Mouse (Mus musculus) thymus, postnatal 25 days (tissue): ENCODE measurements around the gene Uqcr11.

Experiments used
- DNase-seq: peaks from one replicate; pipeline ENCODE4 v3.0.0; 2022

Uqcr11 gene

DNA sequence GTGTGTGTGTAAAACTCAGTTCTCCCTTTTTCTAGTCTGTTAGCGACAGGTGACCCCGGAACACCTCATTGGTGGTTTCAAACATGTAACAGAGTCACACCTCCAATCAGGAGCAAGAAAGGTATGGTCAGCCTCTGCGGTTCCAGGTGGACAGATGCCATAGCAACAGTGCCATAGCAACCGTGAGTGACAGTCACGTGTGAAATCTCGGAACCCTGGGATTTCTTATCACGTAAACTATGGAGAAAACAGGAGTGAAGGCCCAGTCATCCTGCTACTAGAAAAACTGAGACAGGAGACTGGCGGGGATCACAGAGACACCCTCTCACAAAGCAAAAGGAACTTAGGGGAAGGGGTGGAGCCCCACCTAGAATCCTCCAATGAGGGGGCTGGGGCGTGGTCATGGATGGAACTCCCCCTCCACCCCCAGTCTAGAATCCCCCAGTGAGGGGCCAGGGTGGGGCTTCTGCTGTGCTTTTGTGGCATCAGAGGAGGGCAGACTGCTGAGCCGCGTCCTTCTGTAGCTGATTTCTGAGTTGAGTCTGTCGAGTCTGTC is 35.1 kb downstream of the Uqcr11 start:
- DNase-seq: peak; percentile 77

DNA sequence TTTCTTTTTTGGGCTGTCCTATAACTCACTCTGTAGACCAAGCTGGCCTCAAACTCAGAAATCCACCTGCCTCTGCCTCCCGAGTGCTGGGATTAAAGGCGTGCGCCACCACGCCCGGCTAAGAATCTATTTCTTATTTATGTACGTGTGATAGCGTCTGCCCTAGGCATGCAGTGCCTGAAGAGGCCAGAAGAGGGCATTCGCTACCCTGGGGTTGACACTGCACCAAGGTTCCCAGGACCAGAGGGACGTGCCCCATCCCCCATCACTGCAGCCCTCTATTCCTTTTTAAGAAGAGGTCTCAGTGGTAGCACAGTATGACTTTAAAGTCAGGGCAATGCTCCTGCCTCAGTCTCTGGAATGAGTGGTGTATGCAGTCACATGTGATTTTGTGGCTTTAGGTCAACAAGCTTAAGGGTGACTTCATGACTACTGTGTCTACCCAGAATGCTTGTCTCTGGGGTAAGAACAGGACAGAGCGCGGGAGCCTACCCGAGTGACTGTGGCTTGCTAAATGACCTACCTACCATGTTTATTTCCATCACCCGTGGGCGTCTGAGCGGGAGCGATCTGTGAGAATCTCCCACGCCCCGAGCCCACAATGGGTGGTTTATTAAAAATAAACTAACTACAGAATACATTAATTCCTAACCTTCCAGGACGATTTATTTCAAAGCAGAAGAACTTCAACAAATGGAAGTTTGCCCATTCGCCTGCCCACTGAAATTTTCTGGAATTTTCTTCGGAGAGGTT is 36.5 kb downstream of the Uqcr11 start:
- peak; percentile 53 for DNase-seq

DNA sequence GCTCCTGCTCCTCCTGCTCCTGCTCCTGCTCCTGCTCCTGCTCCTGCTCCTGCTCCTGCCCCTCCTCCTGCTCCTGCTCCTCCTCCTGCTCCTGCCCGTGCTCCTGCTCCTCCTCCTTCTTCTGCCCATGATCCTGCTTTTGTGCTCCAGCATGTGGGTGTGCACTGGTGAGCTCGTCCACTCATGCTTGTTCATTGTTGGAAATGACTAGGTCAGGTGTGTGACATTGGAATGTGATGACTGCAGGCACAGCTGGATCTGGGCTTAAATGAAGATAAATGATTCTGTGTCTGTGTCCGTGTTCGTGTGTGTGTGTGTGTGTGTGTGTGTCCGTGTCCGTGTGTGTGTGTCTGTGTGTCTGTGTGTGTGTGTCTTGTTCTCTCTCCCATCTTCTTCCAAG is 38.2 kb downstream of the Uqcr11 start:
- no peak for DNase-seq

DNA sequence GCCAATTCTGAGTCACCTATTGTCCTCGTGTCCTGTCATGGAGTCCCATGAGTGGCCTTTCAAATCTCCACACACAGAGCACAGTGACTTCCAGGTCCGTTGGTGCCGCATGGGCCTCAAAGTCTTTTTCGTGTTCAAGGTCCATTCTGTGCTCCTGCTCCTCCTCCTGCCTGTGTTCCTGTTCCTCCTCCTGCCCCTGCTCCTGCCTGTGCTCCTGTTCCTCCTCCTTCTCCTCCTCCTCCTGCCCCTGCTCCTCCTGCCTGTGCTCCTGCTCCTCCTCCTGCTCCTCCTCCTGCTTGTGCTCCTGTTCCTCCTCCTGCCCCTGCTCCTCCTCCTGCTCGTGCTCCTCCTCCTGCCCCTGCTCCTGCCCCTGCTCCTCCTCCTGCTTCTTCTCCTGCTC is 38.7 kb downstream of the Uqcr11 start:
- no peak for DNase-seq

DNA sequence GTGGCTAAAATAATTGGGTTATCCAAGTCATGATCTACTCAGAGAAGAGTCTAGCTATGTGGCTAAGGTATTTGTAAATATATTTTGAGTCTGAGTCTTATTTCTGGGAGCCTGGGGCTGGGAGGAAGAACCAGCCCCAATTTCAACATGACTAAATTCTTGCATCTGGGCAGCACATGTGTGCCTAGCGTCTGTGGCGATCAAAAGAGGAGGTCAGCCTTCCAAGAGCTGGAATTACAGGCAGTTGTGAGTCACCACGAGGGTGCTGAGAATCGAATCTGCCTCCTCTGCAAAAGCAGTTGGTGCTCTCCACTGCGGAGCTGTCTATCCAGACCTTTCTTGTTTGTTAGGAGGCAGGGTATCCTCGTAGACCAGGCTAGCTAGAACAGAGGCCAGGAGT is 40.9 kb downstream of the Uqcr11 start:
- DNase-seq: no peak

DNA sequence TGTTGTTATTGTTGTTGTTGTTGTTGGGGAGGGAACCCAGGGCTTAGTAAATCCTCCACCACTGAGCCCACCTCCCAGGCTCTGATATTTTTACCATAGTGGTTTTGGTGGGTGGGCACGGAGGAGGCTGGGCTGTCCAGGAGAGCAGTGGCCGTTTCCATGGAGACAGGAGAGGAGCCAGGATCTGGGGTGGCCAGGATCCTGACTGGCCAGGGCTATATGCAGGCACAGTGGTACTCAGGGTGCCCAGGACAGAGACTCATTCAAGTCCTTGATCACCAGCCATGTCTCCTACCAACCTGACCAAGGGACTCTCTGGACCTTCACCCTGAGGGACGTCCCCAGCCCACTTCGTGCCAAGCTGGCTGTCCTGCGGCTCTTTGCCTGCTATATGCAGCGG is 42.9 kb downstream of the Uqcr11 start:
- no peak for DNase-seq

DNA sequence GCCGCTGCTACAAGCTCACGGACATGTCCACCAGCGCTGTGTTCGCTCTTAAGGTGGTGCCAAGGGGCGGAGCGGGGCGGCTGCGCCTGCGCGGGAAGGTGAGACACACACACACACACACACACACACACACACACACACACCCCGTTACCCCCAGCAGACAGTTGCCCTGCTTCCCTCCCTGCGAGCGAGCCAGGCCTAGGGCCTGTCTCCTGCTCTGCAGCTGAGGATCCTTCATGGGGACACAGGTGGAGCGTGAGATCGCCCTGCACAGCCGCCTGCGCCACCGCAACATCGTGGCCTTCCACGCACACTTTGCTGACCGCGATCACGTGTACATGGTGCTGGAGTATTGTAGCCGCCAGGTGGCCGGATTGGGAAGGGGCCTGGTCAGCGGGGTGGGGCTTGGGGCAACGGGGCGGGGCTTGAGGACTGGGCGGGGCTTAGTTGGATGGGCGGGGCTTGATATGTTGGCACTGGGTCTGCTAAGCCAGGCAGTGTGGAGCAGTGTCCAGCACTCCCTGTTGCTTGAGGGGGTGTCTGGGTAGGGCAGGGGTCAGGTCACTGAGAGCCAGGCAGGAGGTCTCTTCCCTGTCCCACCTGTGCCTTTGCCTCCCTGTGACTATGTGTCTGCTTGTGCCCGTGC is 48.5 kb downstream of the Uqcr11 start:
- no peak for DNase-seq

DNA sequence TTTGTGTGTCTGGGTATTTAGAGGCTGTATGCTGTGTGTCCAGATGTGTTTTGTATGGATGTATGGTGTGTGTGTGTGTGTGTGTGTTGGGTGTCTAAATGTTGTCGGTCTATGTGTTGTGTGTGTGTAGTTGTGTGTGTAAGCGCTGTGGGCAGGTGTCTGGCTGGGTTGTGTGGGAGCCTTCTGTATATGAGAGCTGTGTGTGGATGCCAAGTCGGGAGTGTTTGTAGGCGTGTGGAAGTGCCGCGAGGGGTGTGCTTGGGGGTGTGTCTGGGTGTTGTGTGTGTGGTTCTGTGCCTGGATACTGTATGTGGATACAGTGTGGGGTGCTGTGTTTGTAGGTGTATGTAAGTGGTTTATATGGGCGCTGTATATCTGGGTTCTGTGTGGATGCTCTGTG is 49.3 kb downstream of the Uqcr11 start:
- DNase-seq: no peak

DNA sequence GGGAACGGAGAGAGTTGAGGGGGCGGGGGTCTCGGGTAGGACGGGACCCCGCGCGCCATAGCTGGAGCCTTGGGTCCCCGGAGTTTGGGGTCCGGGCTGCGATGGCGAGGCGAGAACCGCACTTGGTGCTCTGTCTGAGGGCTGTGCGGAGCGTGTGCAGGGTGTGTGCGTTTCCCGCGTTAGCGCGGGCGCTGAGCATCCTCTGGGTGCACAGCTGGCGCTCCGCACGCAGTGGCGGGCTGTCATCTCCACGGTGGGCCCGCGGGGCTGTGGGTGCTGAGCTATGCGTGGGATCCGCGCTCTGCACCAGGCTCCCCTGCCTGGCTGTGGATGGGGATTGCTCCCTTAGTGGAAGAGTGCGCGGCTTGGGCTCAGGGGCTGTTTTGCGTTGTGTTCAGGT is 49.9 kb downstream of the Uqcr11 start:
- DNase-seq: no peak

DNA sequence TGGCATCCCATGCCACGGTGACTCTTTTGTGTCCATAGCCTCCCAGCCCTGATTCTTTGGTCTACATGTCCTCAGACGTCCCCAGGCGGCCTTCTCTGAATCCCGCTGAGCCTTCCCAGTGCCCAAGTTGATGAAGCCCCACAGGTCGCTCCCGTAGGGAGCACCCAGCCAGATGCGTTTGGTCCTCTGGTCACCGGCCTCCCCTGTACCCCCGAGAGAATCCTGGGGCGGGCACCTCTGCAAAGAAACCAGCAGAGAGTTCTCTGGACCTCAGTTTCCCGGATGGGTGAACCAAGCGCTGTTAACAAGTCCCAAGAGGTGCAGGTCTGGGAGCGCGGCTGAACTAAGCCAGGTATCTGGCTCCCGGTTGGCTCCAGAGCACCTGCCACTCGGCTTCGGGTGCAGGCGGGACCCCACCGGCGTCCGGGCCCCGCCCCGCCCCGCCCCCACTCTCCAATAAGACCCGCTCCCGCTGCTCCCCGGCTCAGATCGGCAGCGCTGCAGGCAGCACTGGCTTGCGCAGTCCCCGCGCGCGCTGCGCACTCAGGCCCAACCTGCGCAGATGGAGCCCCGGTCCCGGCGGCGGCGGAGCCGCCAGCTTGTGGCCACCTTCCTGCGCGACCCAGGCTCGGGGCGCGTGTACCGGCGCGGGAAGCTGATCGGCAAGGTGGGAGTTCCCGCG is 50.5 kb downstream of the Uqcr11 start, which contains the start of gene Plk5:
Gene Plk5, plus strand, starts transcription at position 459 of the 682 bp plus-strand sequence.
- no peak for DNase-seq

DNA sequence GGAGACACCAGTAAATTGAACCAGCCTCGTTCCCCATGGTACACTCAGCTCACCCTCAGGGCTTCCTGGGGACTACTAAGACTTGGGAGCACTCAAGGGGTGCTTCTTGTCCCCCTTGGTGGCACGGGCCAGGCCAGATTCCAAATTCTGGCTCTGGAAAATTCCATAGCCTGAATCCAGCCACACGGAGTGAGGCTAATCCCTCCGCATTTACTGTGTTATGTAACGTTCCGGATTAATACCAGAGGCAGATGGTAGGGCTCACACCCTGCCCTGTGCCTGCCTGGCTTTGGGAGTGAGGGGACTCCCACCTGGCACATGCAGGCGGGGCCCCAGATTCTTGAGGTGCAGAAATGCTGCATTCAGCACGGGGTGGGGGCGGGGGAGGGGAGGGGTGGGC is 51.2 kb downstream of the Uqcr11 start:
- no peak for DNase-seq
